Mouse (Mus musculus) adrenal gland (tissue): ENCODE measurements around the gene Bckdha.

Source experiments
- intact Hi-C: fragments of 180-260 bp; cut with DNase I; formaldehyde crosslinking; loops from one replicate; pipeline ENCODE4 v1.15.1; 2025

Bckdha gene

GRCm38 (mm10) chr7:25683474-25684180, 24.8 kb upstream of the Bckdha start:
- intact Hi-C loops, result no loop called here

DNA sequence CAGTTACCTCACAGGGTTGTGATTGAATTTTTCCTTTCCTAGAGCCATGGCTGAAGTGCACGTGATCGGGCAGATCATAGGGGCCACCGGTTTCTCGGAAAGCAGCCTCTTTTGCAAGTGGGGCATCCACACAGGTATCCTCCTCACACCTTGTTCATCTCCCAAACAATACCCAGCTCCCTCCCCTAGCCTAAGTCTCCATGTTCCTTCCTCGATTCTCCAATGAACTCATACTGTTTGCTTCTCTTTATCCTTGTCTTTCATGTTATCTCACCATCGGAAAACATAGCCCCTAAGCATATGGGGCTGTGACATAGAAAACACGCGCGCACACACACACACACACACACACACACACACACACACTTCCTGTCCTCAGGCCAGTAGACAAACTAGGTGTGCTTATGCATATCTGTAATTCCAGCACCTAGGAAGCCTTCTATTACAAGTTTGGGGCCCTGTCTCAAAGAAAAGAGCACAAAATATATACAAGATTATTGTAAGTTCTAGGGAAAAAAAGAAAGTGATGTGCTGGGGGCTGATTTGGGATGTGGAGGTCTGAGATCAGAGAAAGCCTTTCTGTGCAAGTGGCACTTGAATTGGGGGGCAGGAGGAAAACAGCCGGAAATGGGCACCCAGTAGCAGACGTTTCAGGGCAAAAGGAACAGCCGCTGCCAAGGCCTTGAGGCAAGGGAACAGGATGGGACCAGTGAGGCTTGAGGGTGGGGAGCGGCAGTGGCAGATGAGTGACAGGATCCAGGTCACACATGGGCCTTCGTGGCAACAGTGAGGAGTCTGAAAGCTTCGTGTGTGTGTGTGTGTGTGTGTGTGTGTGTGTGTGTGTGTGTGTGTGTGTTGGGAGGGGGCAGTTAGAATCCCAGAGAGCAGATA, 22.8 kb upstream of the Bckdha start:
- intact Hi-C loops, result no loop called here

DNA sequence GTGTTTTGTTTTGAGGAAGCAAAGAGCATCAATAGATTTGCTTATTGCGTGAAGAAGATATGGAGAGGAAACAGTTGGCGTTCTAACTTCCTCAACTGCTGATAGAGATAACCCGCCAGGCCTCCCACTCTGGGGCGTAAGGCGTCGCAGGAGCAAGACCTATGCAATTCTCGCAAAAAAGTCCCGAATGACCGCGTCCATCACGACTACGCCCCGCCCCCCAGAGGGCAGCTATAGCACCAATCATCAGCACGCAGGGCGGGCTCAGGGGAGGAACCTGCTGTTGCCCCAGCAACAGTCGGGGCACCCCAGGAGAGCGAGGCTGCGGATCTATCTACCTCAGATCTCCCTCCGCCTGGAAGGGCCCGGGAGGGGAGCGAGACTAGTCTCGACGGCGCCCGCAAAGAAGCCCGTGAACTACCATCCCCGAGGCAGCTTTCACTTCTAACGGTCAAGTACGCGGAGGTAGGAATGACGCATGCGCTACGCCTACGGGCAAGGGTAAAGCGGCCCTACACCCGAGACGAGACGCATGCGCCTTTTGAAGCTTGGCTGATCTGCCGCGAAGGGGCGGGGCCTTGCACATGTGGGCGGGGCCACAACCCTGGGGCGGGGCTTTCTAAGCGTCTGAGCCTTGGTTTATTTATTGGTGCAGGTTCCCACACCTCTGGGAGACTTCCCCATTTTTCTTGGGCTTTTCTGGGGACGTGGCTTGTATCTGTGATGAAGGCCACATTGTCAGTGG, 21.9 kb upstream of the Bckdha start, which contains the start of gene B9d2:
Gene B9d2, plus strand, starts transcription at position 267 of the 745 bp plus-strand sequence.
- intact Hi-C loops, result no loop called here

DNA sequence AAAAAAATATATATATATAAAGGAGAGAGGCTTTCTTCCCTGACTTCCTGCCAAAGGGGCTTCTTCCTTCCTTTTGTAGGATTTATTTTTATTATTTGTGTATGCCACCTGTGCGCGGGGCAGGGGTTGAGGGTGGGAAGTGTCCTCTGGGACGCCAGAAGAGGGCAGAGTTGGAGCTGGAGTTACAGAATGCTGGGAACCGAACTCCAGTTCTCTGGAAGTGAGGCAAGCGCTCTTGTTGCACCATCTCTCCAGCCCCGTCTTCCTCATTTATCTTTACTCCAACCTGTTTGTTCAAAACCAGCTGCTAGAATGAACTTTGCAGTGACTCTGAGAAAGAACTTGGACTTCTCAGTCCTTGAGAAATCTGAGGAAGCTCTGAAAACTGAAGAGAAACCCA, 21.2 kb upstream of the Bckdha start:
- intact Hi-C loops, result no loop called here

DNA sequence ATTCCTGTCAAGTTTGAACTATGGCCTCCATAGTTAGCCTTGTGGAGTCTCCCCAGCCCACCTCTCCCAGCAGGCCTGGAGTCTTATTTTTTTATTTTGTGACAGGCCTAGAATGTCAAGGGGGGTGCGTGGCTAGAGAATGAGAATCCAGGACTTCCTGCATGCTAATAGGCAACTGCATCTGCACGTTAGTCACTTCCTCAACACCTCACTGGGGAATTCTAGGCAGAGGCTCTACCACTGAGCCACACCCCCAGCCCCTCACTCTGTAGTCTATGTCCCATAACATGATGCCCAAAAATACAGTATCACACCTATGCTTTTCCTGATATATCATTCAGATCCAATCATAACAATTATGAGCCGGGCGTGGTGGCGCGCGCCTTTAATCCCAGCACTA, 18.2 kb upstream of the Bckdha start:
- intact Hi-C loops, result no loop called here

- intact Hi-C loops, result no loop called here
Measured at GRCm38 (mm10) chr7:25676085-25676781, 17.5 kb upstream of the Bckdha start.

GRCm38 (mm10) chr7:25675405-25675804, 16.6 kb upstream of the Bckdha start:
- intact Hi-C loops, result no loop called here

DNA sequence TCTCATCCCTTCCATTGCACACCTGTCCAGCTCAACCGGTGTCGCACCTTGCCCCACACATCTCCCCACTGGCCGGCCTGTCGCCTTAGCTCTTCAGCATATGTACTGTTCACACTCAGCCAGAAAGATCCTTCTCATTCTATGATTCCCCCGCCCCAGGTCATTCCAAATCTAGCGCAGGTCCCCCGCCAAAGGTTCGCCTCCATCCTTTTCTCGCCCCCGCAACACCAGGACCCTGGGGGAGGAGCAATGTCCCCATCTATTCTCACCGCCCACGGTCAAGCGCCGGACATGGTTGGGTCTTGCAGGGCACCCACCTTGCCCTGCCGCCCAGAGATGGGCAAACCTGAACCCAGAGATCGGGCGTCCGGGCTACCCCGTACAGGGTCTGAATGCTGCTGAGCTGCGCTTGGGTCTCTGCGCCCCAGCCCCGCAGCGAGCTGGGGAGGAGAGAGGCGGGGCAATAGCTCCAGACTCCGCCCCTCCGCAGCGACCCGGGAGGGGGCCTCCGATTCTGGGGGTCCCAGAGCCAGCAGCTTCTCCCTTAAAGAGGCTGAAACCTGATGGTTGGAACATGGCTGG, 16.0 kb upstream of the Bckdha start, which contains the start of gene Tmem91:
Gene Tmem91, minus strand, starts transcription at position 448 of the 582 bp plus-strand sequence.
- intact Hi-C loops, result no loop called here

DNA sequence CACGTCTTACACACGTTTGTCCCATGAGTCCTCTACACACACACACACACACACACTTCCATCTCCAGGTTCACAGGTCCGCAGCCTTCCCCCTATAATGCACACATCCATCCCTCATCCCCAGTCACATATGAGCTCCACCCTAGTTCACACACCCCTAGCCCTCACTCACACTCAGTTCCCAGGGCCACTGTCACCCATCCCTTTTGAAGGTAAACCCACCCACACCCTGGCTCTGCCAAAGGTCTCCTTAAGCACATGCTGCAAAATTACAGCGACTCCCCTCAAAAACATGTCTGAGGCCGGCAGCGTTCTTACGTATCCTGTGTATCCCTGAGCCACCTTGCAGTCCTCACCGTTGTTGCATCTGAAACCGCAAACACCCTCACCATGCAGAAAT, 15.5 kb upstream of the Bckdha start:
- intact Hi-C loops, result no loop called here

GRCm38 (mm10) chr7:25672442-25672841, 13.7 kb upstream of the Bckdha start:
- intact Hi-C loops, result no loop called here

DNA sequence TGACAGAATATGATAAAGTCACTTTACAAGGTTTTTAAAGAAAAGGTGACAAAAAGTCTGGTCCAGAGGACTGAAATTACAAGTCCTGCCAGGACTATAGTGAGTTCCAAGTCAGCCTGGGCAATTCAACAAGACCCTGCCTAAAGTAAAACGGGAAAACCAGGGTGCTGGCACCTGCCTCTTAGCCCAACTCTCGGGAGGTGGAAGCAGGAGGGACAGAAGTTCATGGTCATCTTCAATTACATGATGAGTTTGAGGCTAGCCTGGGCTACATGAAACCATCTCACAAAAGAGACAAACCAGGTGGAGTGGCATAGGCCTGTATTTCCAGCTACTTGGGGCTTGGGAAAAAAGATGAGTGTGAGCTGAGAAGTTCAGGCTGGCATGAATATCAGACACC, 12.9 kb upstream of the Bckdha start:
- intact Hi-C loops, result no loop called here

DNA sequence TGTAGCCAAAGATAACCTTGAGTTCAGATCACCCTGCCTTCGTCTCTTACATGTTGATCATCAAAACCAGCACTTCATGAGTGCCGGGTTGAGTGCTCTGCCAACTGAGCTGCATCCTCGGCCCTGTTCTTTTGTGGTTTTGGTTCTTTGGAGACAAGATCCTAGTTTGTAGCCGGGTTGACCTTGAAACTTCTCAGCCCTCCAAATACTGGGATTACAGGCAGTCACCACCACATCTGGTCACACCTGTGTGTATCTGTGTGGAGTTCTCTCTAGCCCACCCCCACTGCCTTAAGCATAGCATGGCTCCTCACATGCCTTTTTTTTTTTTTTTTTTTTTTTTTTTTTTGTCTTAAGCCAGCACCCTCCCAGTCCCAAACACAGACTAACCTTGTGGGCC, 11.3 kb upstream of the Bckdha start:
- intact Hi-C loops, result no loop called here

- intact Hi-C loops, result loop anchor here (5.0 kb wide), 1 partner anchor 37 kb away; no protein-coding TSS in a partner anchor
Measured at GRCm38 (mm10) chr7:25669631-25670030, 10.8 kb upstream of the Bckdha start.

DNA sequence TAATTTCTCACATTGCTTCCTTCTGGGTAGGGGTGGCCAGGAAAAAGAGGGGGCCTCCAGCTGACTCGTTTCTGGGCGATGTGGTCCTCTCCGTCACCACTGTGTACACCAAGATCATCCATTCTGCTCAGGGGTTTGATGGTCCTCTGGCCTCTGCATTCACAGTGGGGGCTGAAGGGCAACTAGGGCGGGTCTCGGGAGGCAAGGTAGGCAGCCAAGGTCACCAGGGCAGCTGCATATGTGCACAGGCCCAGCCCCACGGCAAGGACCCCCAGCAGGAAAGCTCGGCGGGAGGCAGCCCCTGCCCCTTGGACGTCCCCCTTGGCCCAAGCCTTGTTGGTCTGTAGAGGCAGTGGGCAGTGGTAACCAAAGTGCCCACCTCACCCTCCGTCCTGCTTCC, 10.4 kb upstream of the Bckdha start:
- intact Hi-C loops, result loop anchor here (5.0 kb wide), 1 partner anchor 37 kb away; no protein-coding TSS in a partner anchor

- intact Hi-C loops, result loop anchor here (5.0 kb wide), 1 partner anchor 34 kb away; no protein-coding TSS in a partner anchor
Measured at GRCm38 (mm10) chr7:25666381-25666780, 7.6 kb upstream of the Bckdha start.

- intact Hi-C loops, result no loop called here
Measured at GRCm38 (mm10) chr7:25657785-25658184, 996 bp downstream of the Bckdha start.

- intact Hi-C loops, result no loop called here
Measured at GRCm38 (mm10) chr7:25655601-25656428, 3.0 kb downstream of the Bckdha start.

- intact Hi-C loops, result no loop called here
Measured at GRCm38 (mm10) chr7:25652244-25652759, 6.5 kb downstream of the Bckdha start.

DNA sequence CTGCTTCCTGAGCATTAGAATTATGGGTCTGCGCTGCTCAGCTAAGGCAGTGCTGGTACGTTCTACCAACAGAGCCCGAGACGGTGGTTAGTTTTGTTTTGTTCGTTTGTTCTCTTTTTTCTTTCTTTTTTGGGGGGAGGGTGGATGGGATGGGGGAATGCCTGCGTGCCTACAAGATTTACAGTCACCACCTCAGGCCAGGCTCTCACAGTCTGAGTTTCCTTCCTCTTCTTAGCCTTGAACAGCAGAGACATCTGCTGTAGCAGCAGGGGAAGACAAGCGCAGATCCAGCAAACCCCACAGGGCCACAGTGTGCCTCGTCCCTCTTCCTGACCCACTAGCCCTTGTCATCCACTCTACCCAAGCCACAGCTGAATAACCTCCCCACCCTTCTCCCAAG, 7.5 kb downstream of the Bckdha start:
- intact Hi-C loops, result no loop called here
